9 mouse cellular contexts compared by ENCODE assay signal in genomic region chr1:131083609-131084008, GRCm38 (mm10). TPM values are rescaled to one million over a fixed set of nuclear protein-coding genes. Genes with fewer than 3 reads are reported as not detected.
DNase-seq lines count a peak whose midpoint lies in the region; TF ChIP-seq lines count a peak whose summit lies in the region.
"Had no signal": no experiment of that assay in that cellular context is flagged by ENCODE, and none has a peak within 500 bp of the region (broad histone marks: within the 10 kb centered on the region; RNA-seq: fewer than 3 reads in every experiment).

No protein-coding gene starts in this region.

- no peaks in the 10 kb centered on the region for H3K36me3 ChIP-seq in small intestine, adult 2 months (ENCODE audit: control insufficient read depth, insufficient read depth, low read length)
- H3K36me3 ChIP-seq: embryonic facial prominence, embryonic 15.5 days had no signal

- H3K4me1 ChIP-seq in small intestine, adult 2 months (ENCODE audit: control insufficient read depth, insufficient read depth, insufficient read length, low read length): peaks cover 40% of the 10 kb centered on the region

- no peak overlapping the region for H3K4me3 ChIP-seq in layer of hippocampus, adult 2 months
- no peak overlapping the region for H3K4me3 ChIP-seq in small intestine, adult 2 months (ENCODE audit: low read depth, low read length)
- H3K4me3 ChIP-seq: embryonic facial prominence, embryonic 15.5 days had no signal

- H3K27ac ChIP-seq in layer of hippocampus, adult 2 months: peak overlapping the region; percentile 81
- H3K27ac ChIP-seq in small intestine, adult 2 months (ENCODE audit: insufficient read depth, low read depth, low read length): peak overlapping the region; percentile 22; the same call in 1 of the 2 replicates
- H3K27ac ChIP-seq: embryonic facial prominence, embryonic 15.5 days had no signal

- DNase-seq in layer of hippocampus, adult 2 months (ENCODE audit: low spot score in 2 of 2): no peak
- DNase-seq in layer of hippocampus, adult 8-10 months (ENCODE audit: low spot score in 2 of 2): no peak
- DNase-seq in embryo, embryonic 9.5 days (ENCODE audit: extremely low spot score): peak; percentile 41
- DNase-seq in kidney, postnatal 10 days: peak; percentile 77
- DNase-seq in testis, postnatal 10 days (ENCODE audit: low spot score): no peak
- no peak for DNase-seq in layer of hippocampus, adult 9-11 months
- DNase-seq: layer of hippocampus, postnatal 36 days had no signal

- no peak for TF ChIP-seq POLR2A in small intestine, adult 2 months (IDR thresholded peaks at IDR 0.05; ENCODE audit: low read depth, low read length)

- no peaks in the 10 kb centered on the region for H3K27me3 ChIP-seq in small intestine, adult 2 months (ENCODE audit: control insufficient read depth, insufficient read depth, low read length)
- H3K27me3 ChIP-seq: embryonic facial prominence, embryonic 15.5 days had no signal

- no peak for TF ChIP-seq CTCF in layer of hippocampus, adult 2 months (conservative IDR thresholded peaks at IDR 0.05)
- TF ChIP-seq CTCF in small intestine, adult 2 months (IDR thresholded peaks at IDR 0.05; ENCODE audit: extremely low read depth, insufficient read length, insufficient replicate concordance, low read depth, low read length): no peak

- 17% methylated on average over 4 of the region's 4 CpGs for WGBS in small intestine, adult 2 months

RNA-seq across cellular contexts. Expression of gene Mapkapk2, which starts 14.0 kb away (rescaled TPM):
- total RNA-seq in layer of hippocampus, adult 2 months (2021): 10 to 100 TPM; 28.4 to 29.4 TPM
- 10 to 100 TPM; 27.7 to 42.7 (median 35.3) TPM for total RNA-seq in layer of hippocampus, adult 8-10 months (2022)
- polyA plus RNA-seq in small intestine, adult 2 months (2012; rRNA removed): 33.1 and 61.0 TPM in 2 replicates

RNA-seq across cellular contexts. Expression of gene Dyrk3, which starts 54.5 kb away (rescaled TPM):
- total RNA-seq in layer of hippocampus, adult 2 months (2021): 10 to 100 TPM; 19.2 to 21.7 TPM
- 10 to 100 TPM; 13.5 to 17.6 (median 14.6) TPM for total RNA-seq in layer of hippocampus, adult 8-10 months (2022)
- 0.51 and 0.65 TPM in 2 replicates for polyA plus RNA-seq in small intestine, adult 2 months (2012; rRNA removed)

Comparison
In these comparisons a context has a peak if more than half of its experiments do, and no peak if none do; other contexts are left out.
1. DNase-seq: peak in embryo, embryonic 9.5 days (single experiment) and kidney, postnatal 10 days (single experiment); none in layer of hippocampus, adult 2 months (0 of 2), layer of hippocampus, adult 8-10 months (0 of 2), testis, postnatal 10 days (single experiment) and layer of hippocampus, adult 9-11 months (single experiment).